Mouse (Mus musculus) lung, embryonic 14.5 days (tissue): ENCODE measurements around the gene Slc25a26. TPM values are rescaled to one million over a fixed set of nuclear protein-coding genes. Genes with fewer than 3 reads are reported as not detected.

Experiments
- ATAC-seq: fragments of 200-750 bp; cut with Nextera tagmentation; 2 replicates; pipeline ENCODE4 v1.8.0; 2017; ENCODE audit warnings: mild to moderate bottlenecking, moderate TSS enrichment, moderate library complexity; ENCODE audit not compliant: insufficient read depth
- DNase-seq: peaks from one replicate; pipeline ENCODE4 v3.0.0-alpha.2; 2015
- H3K27ac ChIP-seq: fragments of 300-500 bp; sonication (generic); 2 replicates; pipeline ENCODE4 v1.5.1; 2014; ENCODE audit warnings: low read depth, mild to moderate bottlenecking, moderate library complexity
- H3K27me3 ChIP-seq: fragments of 300-500 bp; sonication (generic); 2 replicates; pipeline ENCODE4 v1.6.1; 2014; ENCODE audit warnings: low read length, control low read depth; ENCODE audit not compliant: insufficient read depth
- H3K36me3 ChIP-seq: fragments of 300-500 bp; sonication (generic); 2 replicates; pipeline ENCODE4 v1.6.1; 2014; ENCODE audit warnings: control low read depth; ENCODE audit not compliant: insufficient read depth
- H3K4me1 ChIP-seq: fragments of 300-500 bp; sonication (generic); 2 replicates; pipeline ENCODE4 v1.6.1; 2014; ENCODE audit warnings: antibody characterized with exemption, control low read depth; ENCODE audit not compliant: insufficient read depth
- H3K4me2 ChIP-seq: fragments of 300-500 bp; sonication (generic); 2 replicates; pipeline ENCODE4 v1.6.1; 2014; ENCODE audit warnings: mild to moderate bottlenecking
- H3K4me3 ChIP-seq: fragments of 300-500 bp; sonication (generic); 2 replicates; pipeline ENCODE4 v1.5.1; 2014; ENCODE audit warnings: low read depth, low read length
- H3K9ac ChIP-seq: fragments of 300-500 bp; sonication (generic); 2 replicates; pipeline ENCODE4 v1.6.1; 2014
- H3K9me3 ChIP-seq: fragments of 300-500 bp; sonication (generic); 2 replicates; pipeline ENCODE4 v1.6.1; 2016; ENCODE audit warnings: low read depth, low read length, control low read depth
- CTCF ChIP-seq: IDR thresholded peaks from 2 replicates; pipeline ENCODE4 v1.5.1; 2016; ENCODE audit warnings: antibody characterized with exemption, low read depth
- WGBS: fragments of 180-500 bp; shearing (Covaris S2); extraction: QIAGEN DNeasy Blood & Tissue Kit; methylation state at CpG from one replicate; pipeline ENCODE4 v1.1.7; 2014; 5-methylcytosine and 5-hydroxymethylcytosine counted together
- microRNA-seq: library from miRNA; unstranded; fragments of <30 nt; microRNA quantifications from one replicate; pipeline ENCODE4, GENCODE M21; 2016; ENCODE audit warnings: borderline number of aligned reads
- polyA plus RNA-seq: library from polyadenylated mRNA; unstranded; fragments of >200 nt; fragmentation: Nextera tagmentation; extraction: Ambion mirVana; gene quantifications from 2 replicates; pipeline ENCODE4 v1.2.1, GENCODE M21; 2014

Gene Slc25a26
- polyA plus RNA-seq, 1 experiment from 2014 or later = 7.1 TPM

DNA sequence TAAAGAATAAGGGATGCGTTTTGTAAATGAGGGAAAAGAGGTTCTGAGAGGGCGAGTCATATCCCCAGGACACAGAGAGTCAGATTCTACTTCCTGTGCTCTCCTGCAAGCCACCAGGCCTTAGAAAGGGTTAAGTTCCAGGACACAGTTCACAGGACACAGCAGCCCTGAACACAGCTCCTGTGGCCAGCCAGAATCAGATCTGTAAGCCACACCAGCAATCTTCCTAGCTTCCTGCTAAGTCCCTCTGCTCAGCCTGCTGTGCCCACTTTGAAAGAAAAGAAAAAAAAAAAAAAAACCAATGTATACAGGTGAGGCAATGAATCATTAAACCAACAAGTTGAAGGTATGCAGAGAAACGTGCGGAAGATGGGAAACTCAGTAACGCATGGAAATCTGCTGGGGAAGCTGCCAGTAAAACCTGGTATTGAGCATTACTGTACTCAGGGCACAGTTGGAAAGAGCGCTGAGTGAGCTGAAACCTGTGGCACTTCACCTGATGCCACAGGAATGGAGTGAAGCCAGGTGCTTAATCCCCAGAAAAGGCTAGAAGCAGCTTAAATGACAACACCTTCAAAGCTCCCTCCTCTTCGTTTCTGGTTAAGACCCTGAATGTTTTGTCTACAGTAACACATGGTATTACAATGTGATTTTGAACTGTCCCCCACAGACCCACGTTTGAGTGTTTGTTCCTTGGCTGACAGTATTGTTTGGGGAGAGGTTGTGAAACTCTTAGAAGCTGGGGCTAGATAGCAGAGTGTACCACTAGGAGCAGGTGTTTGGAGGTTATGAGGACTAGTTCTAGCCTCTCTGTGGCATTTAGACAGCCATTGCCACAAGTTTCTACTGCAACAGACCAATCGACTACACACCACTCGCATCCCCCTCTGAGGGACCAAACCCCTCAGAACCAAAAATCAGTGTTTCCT lies 153.5 kb downstream of the Slc25a26 start:
- Histone ChIP-seq H3K4me3 (no peak overlapping the region), H3K9ac (no peak overlapping the region), H3K27ac (no peak overlapping the region), H3K4me1 (peaks cover 13% of the 10 kb centered on the region), H3K27me3 (no peaks in the 10 kb centered on the region; the same call in 1 of the 2 replicates), H3K36me3 (peaks cover 3% of the 10 kb centered on the region), H3K9me3 (no peaks in the 10 kb centered on the region), H3K4me2 (no peak overlapping the region)
- TF ChIP-seq CTCF = no peak
- peak; percentile 39; the same call in 1 of the 2 replicates for ATAC-seq
- DNase-seq = peak; percentile 43
- 67% methylated on average over 10 of the region's 10 CpGs for WGBS

Small RNAs within 50 kb of the gene (microRNA-seq; reads per million reads assigned to microRNA genes)
- not detected for gene Mir7041

Other genes starting within 250 kb of the Slc25a26 start
- 8.1 and 10.1 TPM in 2 replicates for gene Magi1, start 216.4 kb upstream of the Slc25a26 start, polyA plus RNA-seq
- gene Lrig1, start 199.8 kb downstream of the Slc25a26 start, polyA plus RNA-seq = 11.5 and 13.5 TPM in 2 replicates